Mouse (Mus musculus): ENCODE data around the gene Tmem191c.

Gene Tmem191c

DNA sequence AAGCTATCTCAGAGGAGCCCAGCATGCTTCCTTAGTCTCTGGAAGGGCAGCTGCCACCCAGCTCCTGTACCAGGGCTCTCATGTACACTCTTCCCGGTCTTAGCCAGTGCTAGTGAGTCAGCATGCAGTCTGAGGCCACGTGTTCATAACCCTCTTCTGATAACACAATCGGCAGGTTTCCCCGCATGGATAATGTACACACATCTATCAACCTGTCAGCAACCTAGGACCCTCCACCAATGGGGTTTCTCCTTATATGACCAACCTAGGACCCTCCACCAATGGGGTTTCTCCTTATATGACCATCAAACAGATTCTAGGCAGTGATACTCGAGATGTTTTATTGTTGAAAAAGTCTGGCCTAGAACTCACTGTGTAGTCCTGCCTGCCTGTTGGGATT is 7.9 kb upstream of the Tmem191c start:
- DNase-seq, result no peak

DNA sequence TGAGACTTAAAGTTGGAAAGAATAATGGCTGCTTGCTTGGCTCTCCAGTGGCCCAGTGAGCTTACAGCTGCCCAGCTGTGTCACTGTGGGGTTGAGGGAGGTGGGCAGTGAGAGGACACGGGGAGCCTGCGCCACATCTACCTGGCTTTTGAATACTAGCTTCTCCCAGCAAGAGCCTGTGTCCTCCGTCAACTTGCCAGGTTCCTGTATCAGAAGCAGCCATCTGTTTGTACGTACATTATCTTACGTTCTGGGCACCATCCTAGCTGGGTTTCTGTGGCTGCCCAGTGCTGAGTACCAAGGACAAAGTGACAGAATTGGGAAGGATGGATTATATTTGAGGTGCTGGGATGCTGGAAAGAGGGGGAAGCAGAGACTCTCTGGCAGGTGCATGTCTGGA is 6.0 kb upstream of the Tmem191c start:
- no peak for DNase-seq

DNA sequence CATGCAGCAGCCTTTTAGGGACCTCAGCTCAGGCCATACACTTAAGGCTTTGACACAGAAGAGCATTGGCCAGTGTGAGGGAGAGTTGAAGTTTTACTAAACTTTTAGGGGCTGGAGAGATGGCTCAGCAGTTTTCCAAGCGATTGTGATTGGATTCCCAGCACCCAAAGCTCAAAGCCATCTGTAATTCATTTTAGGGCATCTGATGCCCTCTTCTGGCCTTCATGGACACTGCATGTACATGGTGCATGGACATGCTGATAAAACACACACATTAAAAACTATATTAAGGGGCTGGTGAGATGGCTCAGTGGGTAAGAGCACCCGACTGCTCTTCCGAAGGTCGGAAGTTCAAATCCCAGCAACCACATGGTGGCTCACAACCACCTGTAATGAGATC is 4.8 kb upstream of the Tmem191c start:
- peak; percentile 55 to 65 for DNase-seq

GRCm38 (mm10) chr16:17271856-17272255 is 4.0 kb upstream of the Tmem191c start:
- no peak for DNase-seq

- peak; percentile 91 to 92 for DNase-seq
Measured at GRCm38 (mm10) chr16:17276164-17277151, 581 bp downstream of the Tmem191c start.

DNA sequence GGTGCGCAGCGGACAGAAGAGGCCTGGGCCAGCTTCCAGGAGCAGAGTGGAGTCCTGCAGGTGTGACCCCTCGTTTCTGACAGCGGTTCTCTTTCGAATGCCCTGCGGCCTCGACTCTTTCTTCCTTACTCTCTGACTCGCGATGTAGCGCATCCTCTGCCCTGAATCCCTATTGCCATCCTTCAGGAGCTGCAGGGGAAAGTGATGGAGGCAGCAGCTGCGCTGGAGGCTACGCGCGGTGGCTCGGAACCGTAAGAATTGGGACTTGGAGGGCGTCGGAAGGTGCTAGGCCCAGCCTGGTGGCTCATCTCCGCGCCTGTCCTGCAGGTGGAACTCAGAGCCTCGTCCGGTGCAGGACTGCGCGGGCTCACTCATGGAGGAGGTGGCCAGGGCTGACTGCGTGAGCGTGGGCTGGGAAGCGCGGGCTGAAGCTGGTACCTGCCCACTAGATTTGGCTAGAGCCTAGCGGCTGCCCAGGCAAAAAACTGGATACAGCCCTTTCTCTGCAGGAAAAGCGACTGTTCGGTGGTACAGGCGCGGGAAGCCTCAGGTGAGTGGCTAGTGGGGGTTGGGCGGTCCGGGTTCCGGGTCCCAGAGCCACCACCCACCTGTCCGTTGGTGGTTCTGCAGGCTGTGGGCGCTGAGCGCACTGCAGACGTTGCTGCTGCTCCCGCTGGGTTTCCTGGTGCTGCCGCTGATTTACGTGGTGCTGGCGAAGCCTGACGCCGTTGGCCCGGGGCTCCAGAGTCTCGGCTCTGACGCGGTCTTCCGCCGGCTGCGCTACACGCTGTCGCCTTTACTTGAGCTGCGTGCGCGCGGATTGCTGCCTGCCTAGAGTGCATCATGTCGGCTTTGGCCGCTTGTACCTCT is 1.7 kb downstream of the Tmem191c start:
- DNase-seq, result peak; percentile 33 to 51

GRCm38 (mm10) chr16:17280471-17280870 is 4.6 kb downstream of the Tmem191c start:
- DNase-seq, result no peak

DNA sequence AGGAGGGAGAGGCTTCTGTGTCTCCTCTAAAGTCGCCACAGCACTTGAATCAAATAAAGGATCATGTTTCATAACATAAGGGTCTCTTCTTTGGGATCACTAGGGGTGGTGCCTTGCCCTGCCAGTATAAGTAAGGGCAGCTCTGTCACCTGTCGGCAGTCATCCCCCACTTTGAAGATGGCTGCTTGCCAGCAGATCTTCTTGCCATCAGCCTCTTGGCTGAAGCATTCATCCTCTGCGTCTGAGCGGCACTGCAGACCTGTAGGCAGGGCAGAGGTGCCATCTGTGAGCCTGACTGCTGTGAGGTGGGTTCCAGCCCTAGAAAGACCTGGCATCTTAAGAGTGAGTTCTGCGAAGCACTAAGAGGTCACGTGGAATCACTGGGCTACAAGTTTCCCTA is 7.3 kb downstream of the Tmem191c start:
- peak; percentile 33 to 36 for DNase-seq

DNA sequence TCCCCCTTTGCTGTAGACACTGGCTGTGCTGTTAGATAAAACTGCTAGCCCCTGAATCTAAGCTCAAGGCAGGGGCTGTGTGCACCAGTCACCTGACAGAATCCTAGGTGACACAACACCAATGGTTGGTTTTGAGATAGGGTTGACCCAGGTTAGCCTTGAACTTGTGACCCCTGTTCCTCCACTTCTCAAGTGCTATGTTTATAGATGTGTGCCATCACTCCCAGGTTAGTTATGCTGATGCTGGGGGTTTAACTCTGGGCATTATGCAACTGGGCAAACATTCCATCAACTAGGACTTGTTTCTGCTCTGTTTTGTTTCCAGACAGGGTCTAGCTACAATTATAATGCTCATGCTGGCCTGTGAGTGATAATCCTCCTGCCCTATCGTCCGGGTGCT is 11.2 kb downstream of the Tmem191c start:
- no peak for DNase-seq

DNA sequence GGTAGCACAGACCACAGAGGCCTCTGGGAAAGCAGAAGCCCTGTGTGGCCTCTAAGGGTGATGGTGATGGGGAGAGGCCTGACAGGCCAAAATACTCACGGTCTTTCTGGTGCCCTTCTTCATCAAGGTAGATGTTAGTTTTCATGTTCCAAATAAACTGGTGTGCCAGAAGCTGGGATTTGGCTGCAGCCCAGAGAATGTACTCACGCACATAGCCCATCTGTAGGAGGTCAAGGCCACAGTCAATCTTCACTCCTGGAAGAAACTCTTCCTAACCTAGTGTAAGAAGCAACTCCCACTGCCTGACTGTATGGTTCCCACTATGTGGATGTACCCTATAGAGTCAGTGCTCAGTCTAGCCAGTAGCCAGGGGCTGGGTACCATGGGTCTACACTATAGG is 15.1 kb downstream of the Tmem191c start:
- DNase-seq, result no peak

GRCm38 (mm10) chr16:17292751-17293150 is 16.9 kb downstream of the Tmem191c start:
- peak; percentile 68 to 80 for DNase-seq

- no peak for DNase-seq
Measured at GRCm38 (mm10) chr16:17300818-17301217, 24.9 kb downstream of the Tmem191c start.

DNA sequence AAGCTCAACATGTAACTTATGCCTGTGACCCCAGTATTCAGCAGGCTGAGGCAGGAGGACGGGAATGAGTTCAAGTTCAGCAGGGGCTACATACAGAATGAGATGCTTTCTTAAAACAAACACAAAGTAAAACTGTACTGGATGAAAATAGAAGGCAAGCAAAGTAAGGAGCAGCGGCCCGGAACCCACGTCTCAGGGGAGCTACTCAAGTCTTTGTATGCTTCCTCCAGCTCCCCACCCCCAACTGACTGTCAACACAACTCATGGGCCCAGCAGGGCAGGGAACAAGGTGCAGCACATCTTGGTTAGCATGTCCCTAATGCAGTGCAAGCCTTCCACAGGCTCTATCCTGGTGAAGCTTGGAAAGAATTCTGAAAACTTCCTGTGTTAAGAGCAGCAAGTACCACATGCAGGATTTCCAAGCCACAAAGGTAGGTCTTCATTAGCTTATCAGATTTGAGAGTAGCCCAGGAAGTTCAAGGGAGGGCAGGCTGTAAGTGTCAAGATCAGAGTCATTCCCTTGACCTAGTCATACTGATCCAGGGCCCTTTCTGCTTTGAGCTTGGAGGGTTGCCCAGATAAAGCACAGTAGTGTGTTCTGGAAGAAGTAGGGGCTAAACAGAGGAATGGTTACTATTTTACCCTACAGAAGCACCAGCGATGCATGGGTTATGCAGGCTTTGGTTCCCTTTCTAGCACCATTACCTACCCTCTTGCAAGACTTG is 27.8 kb downstream of the Tmem191c start:
- DNase-seq, result no peak

DNA sequence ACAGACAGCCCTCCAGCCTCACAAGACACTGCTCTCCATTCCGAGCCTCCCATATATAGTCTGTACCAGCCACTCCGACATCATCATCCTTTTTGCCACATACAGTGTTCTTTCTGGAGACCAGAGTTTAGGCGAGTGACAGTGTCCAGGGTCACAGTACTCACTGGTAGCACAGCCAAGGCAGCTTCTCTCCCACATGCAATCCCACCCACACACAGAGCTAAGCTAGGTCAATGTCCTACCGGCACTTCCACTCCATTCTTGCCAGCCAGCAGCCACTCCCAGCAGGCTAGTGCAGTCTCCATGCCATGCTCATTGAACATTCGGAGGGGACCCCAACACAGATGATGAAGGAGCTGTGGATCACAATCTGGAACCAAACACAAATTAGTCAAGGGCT is 31.6 kb downstream of the Tmem191c start:
- DNase-seq, result no peak

GRCm38 (mm10) chr16:17309036-17309435 is 33.2 kb downstream of the Tmem191c start:
- DNase-seq, result no peak

GRCm38 (mm10) chr16:17312531-17312930 is 36.7 kb downstream of the Tmem191c start:
- DNase-seq, result no peak

DNA sequence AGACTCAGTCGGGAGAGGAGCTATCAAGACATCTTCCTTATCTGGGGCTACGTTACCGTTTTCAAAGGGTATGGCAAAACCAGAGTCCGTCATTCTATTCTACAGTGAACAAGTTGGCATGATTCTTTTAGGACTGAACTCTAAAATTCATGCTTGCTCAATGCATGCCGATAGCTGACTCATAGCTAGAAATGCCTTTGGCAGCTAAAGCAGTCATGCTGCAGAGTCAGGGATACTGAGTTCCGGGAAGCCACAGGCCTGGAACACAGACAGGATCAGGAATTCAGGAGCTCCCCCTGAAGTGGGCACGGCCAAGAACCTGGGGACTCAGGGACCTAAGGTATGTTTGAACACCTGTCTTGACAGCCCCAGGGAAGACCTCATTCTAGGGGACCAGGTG is 40.7 kb downstream of the Tmem191c start:
- DNase-seq, result no peak

GRCm38 (mm10) chr16:17321481-17321880 is 45.6 kb downstream of the Tmem191c start:
- DNase-seq, result peak in 1 of 2 experiments; percentile 14

GRCm38 (mm10) chr16:17324745-17325144 is 48.9 kb downstream of the Tmem191c start:
- DNase-seq, result no peak

DNA sequence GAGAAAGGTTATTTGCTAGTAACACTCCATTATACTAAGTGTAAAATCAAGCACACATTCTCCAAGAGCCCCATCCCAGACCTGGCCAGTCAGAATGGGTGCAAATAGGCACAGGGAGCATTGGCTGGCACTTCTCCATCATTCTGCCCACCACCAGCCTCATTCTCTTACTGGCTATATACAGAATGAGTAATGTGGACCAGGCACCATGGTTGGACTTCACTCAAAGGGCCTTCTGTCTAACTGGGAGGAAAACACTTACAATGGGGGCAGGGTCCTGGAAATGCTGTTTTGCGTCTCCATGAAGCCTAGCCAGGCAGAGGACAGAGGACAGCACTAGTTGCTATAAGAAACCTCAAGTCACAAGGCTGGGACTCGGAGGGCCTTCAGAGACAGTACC is 50.2 kb downstream of the Tmem191c start:
- DNase-seq, result no peak

DNA sequence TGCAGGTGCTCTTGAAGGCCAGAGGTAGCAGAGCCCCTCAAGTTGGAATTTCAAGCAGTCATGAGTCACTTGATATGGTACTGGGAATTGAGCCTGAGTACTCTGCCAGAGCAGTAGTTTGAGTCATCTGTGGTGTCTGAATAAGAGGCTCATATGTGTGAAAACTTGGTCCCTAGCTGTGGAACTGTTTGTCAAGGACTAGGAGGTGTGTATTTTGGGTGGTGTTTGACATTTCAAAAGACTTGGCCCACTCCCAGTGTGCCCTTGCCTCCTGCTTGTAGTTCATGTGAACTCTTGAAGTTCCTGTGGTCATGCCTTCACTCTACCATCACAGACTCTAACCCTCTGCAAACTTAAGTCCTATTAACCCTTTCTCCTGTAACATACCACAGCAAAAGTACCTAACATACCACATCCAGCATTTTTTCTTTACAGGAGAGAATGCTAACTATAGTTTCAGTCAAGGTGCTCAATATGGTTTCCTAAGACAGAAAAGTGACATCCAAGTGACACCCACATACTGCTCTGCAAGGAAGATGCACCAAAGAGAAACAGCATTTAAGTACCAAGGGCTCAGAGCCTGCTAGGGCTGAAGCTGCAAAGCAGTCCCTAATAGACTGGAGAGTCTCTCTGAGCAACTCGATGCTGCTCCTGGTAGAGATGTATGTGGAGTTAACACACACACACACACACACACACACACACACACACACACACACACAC is 54.1 kb downstream of the Tmem191c start:
- DNase-seq, result no peak

DNA sequence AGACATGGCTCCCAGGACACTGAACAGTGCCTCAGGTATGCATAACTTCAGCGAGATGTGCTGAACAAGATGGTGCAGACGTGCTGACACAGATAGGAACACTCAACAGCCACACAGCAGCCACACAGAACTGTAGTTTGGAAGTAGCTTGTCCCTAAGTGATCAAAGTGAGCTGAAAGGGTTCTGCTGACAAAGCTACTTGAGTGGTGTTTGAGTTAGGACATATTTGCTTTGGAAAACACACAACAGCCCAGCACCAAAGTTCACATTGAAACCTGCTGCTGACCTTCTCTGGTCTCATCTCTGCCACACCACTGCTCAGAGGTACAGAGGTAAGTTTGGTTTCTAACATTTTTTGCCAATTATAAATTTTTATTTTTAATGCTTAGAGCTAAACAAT is 55.2 kb downstream of the Tmem191c start, which contains the start of gene Serpind1:
TSS of gene Serpind1 (plus strand) at position 256 of the 400 bp plus-strand sequence.
- no peak for DNase-seq

Measured in cerebellum, adult 18-20 months (tissue).